Mouse (Mus musculus): Measurements from ENCODE around the gene Wrb.

DNA sequence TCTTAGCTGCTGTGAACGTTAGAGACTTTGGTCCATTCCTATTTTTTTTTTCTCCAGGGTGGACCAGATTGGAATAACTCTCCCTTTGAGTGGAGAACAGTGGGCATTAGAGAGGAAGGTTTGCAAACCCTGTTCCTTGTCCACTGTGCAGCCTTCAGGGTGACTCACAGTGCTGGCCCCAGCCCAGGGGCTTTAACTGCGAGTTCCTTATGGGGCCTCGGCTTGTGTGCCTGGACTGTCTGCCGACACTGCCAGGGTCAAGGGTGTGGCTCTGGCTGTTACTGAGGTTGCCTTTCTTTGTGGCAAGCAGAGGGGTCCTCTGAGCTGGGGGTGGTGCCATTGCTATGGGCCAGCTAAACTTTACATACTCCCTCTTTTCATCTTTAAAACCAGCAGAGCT is 5.8 kb downstream of the Wrb start:
- TF ChIP-seq CTCF (IDR thresholded peaks at IDR 0.05; ENCODE audit: borderline replicate concordance, control insufficient read depth, extremely low read depth, insufficient read depth, low read length, poor library complexity) (no peak), POLR2A (IDR thresholded peaks at IDR 0.05; ENCODE audit: control insufficient read depth, extremely low read depth, insufficient read depth, low read length, poor library complexity) (no peak)
